Mouse (Mus musculus) 3T3-L1 (cell line): Measurements from ENCODE around the gene Gtf2h3.
"Not testable (repeated sequence)": the region's sequence is repeated elsewhere in the genome, so short reads cannot be mapped to it uniquely, and the experiment has no call there.

Experiments used
- DNase-seq: peaks from one replicate; pipeline ENCODE4 v3.0.0-alpha.2; 2015; ENCODE audit warnings: low read depth, low spot score

The Gtf2h3 gene

GRCm38 (mm10) chr5:124578633-124579317 is at the start of gene Gtf2h3, which contains the start of gene Eif2b1:
Gene Gtf2h3, plus strand, starts transcription at chr5:124579140.
Gene Eif2b1, minus strand, starts transcription at chr5:124579131.
- DNase-seq = peak; percentile 89

- no peak for DNase-seq
Observed at GRCm38 (mm10) chr5:124529191-124529651, 49.7 kb upstream of the Gtf2h3 start.

- DNase-seq = no peak
Observed at GRCm38 (mm10) chr5:124529697-124530096, 49.2 kb upstream of the Gtf2h3 start.

GRCm38 (mm10) chr5:124530655-124531582 is 48.0 kb upstream of the Gtf2h3 start, which contains the start of gene Rilpl1:
Gene Rilpl1, minus strand, starts transcription at chr5:124531391.
- peak; percentile 66 for DNase-seq

GRCm38 (mm10) chr5:124531583-124531930 is 47.4 kb upstream of the Gtf2h3 start:
- DNase-seq = peak; percentile 51

GRCm38 (mm10) chr5:124532451-124532850 is 46.5 kb upstream of the Gtf2h3 start:
- no peak for DNase-seq

GRCm38 (mm10) chr5:124535016-124535415 is 43.9 kb upstream of the Gtf2h3 start:
- no peak for DNase-seq

- no peak for DNase-seq
Observed at GRCm38 (mm10) chr5:124536776-124537175, 42.2 kb upstream of the Gtf2h3 start.

- peak; percentile 84 for DNase-seq
Observed at GRCm38 (mm10) chr5:124538813-124539792, 39.8 kb upstream of the Gtf2h3 start.

- no peak for DNase-seq
Observed at GRCm38 (mm10) chr5:124539905-124540304, 39.0 kb upstream of the Gtf2h3 start.

- DNase-seq = peak; percentile 98
Observed at GRCm38 (mm10) chr5:124540383-124540786, 38.6 kb upstream of the Gtf2h3 start, which contains the start of gene Tmed2. Gene Tmed2, plus strand, starts transcription at chr5:124540695.

GRCm38 (mm10) chr5:124540905-124541601 is 37.9 kb upstream of the Gtf2h3 start:
- peak; percentile 73 for DNase-seq

- DNase-seq = no peak
Observed at GRCm38 (mm10) chr5:124541602-124541973, 37.4 kb upstream of the Gtf2h3 start.

GRCm38 (mm10) chr5:124550737-124551136 is 28.2 kb upstream of the Gtf2h3 start:
- not testable (repeated sequence) for DNase-seq

- peak; percentile 62 for DNase-seq
Observed at GRCm38 (mm10) chr5:124551349-124552093, 27.4 kb upstream of the Gtf2h3 start.

GRCm38 (mm10) chr5:124552094-124552472 is 26.9 kb upstream of the Gtf2h3 start:
- DNase-seq = peak; percentile 64

GRCm38 (mm10) chr5:124552558-124553307 is 26.2 kb upstream of the Gtf2h3 start, which contains the start of gene Ddx55:
Gene Ddx55, plus strand, starts transcription at chr5:124552864.
- peak; percentile 94 for DNase-seq

GRCm38 (mm10) chr5:124553607-124554006 is 25.3 kb upstream of the Gtf2h3 start:
- DNase-seq = no peak

- DNase-seq = peak; percentile 78
Observed at GRCm38 (mm10) chr5:124555145-124555544, 23.8 kb upstream of the Gtf2h3 start.
